Mouse (Mus musculus) stomach, postnatal 0 days (tissue): ENCODE data around the gene Hand1. TPM values are rescaled to one million over a fixed set of nuclear protein-coding genes. Genes with fewer than 3 reads are reported as not detected.
"Not testable (repeated sequence)": the region's sequence is repeated elsewhere in the genome, so short reads cannot be mapped to it uniquely, and the experiment has no call there.

Experiments used
- ATAC-seq: fragments of 200-750 bp; cut with Nextera tagmentation; 2 replicates; pipeline ENCODE4 v1.8.0; 2017; ENCODE audit not compliant: low FRiP score, low TSS enrichment
- DNase-seq: peaks from one replicate; pipeline ENCODE4 v3.0.0-alpha.2; 2016; ENCODE audit warnings: low spot score
- H3K27ac ChIP-seq: fragments of 300-500 bp; sonication (generic); replicated peaks from 2 replicates; pipeline ENCODE4 v1.5.1; 2014; ENCODE audit warnings: mild to moderate bottlenecking, control low read depth
- H3K27me3 ChIP-seq: fragments of 300-500 bp; sonication (generic); 2 replicates; pipeline ENCODE4 v1.6.1; 2014; ENCODE audit warnings: low read length; ENCODE audit not compliant: control insufficient read depth, insufficient read depth
- H3K36me3 ChIP-seq: fragments of 300-500 bp; sonication (generic); 2 replicates; pipeline ENCODE4 v1.6.1; 2014; ENCODE audit warnings: low read length, mixed read lengths; ENCODE audit not compliant: control insufficient read depth, insufficient read depth
- H3K4me1 ChIP-seq: fragments of 300-500 bp; sonication (generic); replicated peaks from 2 replicates; pipeline ENCODE4 v1.6.1; 2014; ENCODE audit warnings: antibody characterized with exemption; ENCODE audit not compliant: control insufficient read depth, insufficient read depth
- H3K4me2 ChIP-seq: fragments of 300-500 bp; sonication (generic); replicated peaks from 2 replicates; pipeline ENCODE4 v1.6.1; 2014; ENCODE audit warnings: low read depth, mild to moderate bottlenecking, control low read depth, moderate library complexity
- H3K4me3 ChIP-seq: fragments of 300-500 bp; sonication (generic); 2 replicates; pipeline ENCODE4 v1.5.1; 2014; ENCODE audit warnings: low read depth, low read length, control low read depth
- H3K9ac ChIP-seq: fragments of 300-500 bp; sonication (generic); 2 replicates; pipeline ENCODE4 v1.6.1; 2014; ENCODE audit warnings: mild to moderate bottlenecking, low read length, control low read depth, mixed read lengths
- H3K9me3 ChIP-seq: fragments of 300-500 bp; sonication (generic); 2 replicates; pipeline ENCODE4 v1.6.1; 2016; ENCODE audit warnings: low read length; ENCODE audit not compliant: control insufficient read depth
- CTCF ChIP-seq: IDR thresholded peaks from 2 replicates; pipeline ENCODE4 v1.5.1; 2016; ENCODE audit warnings: antibody characterized with exemption, low read depth, mild to moderate bottlenecking, moderate library complexity
- EP300 ChIP-seq: optimal IDR thresholded peaks from 2 replicates; pipeline ENCODE3; 2016; ENCODE audit warnings: antibody characterized with exemption
- WGBS: fragments of 180-500 bp; shearing (Covaris S2); extraction: QIAGEN DNeasy Blood & Tissue Kit; methylation state at CpG from one replicate; pipeline ENCODE4 v1.1.7; 2014; 5-methylcytosine and 5-hydroxymethylcytosine counted together
- polyA plus RNA-seq: library from polyadenylated mRNA; unstranded; fragments of >200 nt; fragmentation: Nextera tagmentation; extraction: Ambion mirVana; gene quantifications from 2 replicates; pipeline ENCODE4 v1.2.1, GENCODE M21; 2015

Gene Hand1
- polyA plus RNA-seq, 1 experiment from 2014 or later, result 0.12 TPM

GRCm38 (mm10) chr11:57829871-57830775 is 2.5 kb downstream of the Hand1 start:
- H3K9me3 ChIP-seq, result no peaks in the 10 kb centered on the region
- H3K27ac ChIP-seq, result no peak overlapping the region
- no peak for ATAC-seq
- no peaks in the 10 kb centered on the region for H3K36me3 ChIP-seq
- DNase-seq, result no peak
- 71% methylated on average over 17 of the region's 17 CpGs for WGBS
- no peak overlapping the region for H3K9ac ChIP-seq
- 0 out of 2 replicates have a peak overlapping the region, but pooled peaks have one; percentile 8 for H3K4me3 ChIP-seq
- H3K4me1 ChIP-seq, result peaks cover 11% of the 10 kb centered on the region; the same call in 1 of the 2 replicates
- TF ChIP-seq EP300 (no peak), CTCF (no peak)
- H3K4me2 ChIP-seq, result no peak overlapping the region
- peaks cover 21% of the 10 kb centered on the region; the same call in 1 of the 2 replicates for H3K27me3 ChIP-seq

GRCm38 (mm10) chr11:57828955-57829870 is 3.4 kb downstream of the Hand1 start:
- Histone ChIP-seq H3K4me2 (peak overlapping the region; percentile 8; the same call in 1 of the 2 replicates), H3K9ac (no peak overlapping the region), H3K27ac (no peak overlapping the region), H3K36me3 (no peaks in the 10 kb centered on the region), H3K9me3 (no peaks in the 10 kb centered on the region), H3K4me1 (peaks cover 11% of the 10 kb centered on the region; the same call in 1 of the 2 replicates), H3K27me3 (peaks cover 21% of the 10 kb centered on the region; the same call in 1 of the 2 replicates), H3K4me3 (peak overlapping the region; percentile 8)
- no peak for ATAC-seq
- TF ChIP-seq CTCF (no peak), EP300 (no peak)
- DNase-seq, result no peak
- 20% methylated on average over 48 of the region's 53 CpGs for WGBS

GRCm38 (mm10) chr11:57827915-57828545 is 4.6 kb downstream of the Hand1 start:
- H3K4me2 ChIP-seq, result peak overlapping the region; percentile 58
- peaks cover 17% of the 10 kb centered on the region; the same call in 1 of the 2 replicates for H3K27me3 ChIP-seq
- no peaks in the 10 kb centered on the region for H3K36me3 ChIP-seq
- H3K9ac ChIP-seq, result peak overlapping the region; percentile 35; the same call in 1 of the 2 replicates
- no peak overlapping the region for H3K27ac ChIP-seq
- H3K9me3 ChIP-seq, result no peaks in the 10 kb centered on the region
- DNase-seq, result no peak
- peak overlapping the region; percentile 34 for H3K4me3 ChIP-seq
- WGBS, result 3% methylated on average over 33 of the region's 33 CpGs
- TF ChIP-seq CTCF, result no peak
- TF ChIP-seq EP300, result no peak
- no peak for ATAC-seq
- peaks cover 11% of the 10 kb centered on the region; the same call in 1 of the 2 replicates for H3K4me1 ChIP-seq

GRCm38 (mm10) chr11:57827048-57827914 is 5.3 kb downstream of the Hand1 start:
- no peak overlapping the region for H3K27ac ChIP-seq
- DNase-seq (no peak), ATAC-seq (no peak)
- H3K4me1 ChIP-seq, result peaks cover 11% of the 10 kb centered on the region; the same call in 1 of the 2 replicates
- H3K4me2 ChIP-seq, result peak overlapping the region; percentile 58
- 5% methylated on average over 41 of the region's 41 CpGs for WGBS
- H3K9ac ChIP-seq, result peak overlapping the region; percentile 35; the same call in 1 of the 2 replicates
- H3K9me3 ChIP-seq, result no peaks in the 10 kb centered on the region
- TF ChIP-seq EP300, result no peak
- TF ChIP-seq CTCF, result no peak
- H3K4me3 ChIP-seq, result peak overlapping the region; percentile 34
- H3K27me3 ChIP-seq, result peaks cover 17% of the 10 kb centered on the region; the same call in 1 of the 2 replicates
- H3K36me3 ChIP-seq, result no peaks in the 10 kb centered on the region

- not testable (repeated sequence) for H3K9me3 ChIP-seq, DNase-seq, H3K27ac ChIP-seq, H3K4me2 ChIP-seq, H3K4me3 ChIP-seq, H3K36me3 ChIP-seq, ATAC-seq, H3K9ac ChIP-seq
- 55% methylated on average over 11 of the region's 11 CpGs for WGBS
- Histone ChIP-seq H3K4me1 (peaks cover 11% of the 10 kb centered on the region; the same call in 1 of the 2 replicates), H3K27me3 (peaks cover 14% of the 10 kb centered on the region; the same call in 1 of the 2 replicates)
These were observed 7.4 kb downstream of the Hand1 start for GRCm38 (mm10) chr11:57825234-57825633.
